Mouse (Mus musculus) midbrain, embryonic 12.5 days (tissue): ENCODE measurements at regions not wholly inside any gene's neighbourhood (a gene's known extent, or its start where the extent isn't known, plus 50 kb on each side); places are given as distances from the start of the nearest gene placed in this dataset.
"Not testable (repeated sequence)": the region's sequence is repeated elsewhere in the genome, so short reads cannot be mapped to it uniquely, and the experiment has no call there.

Experiments
- ATAC-seq: fragments of 200-750 bp; cut with Nextera tagmentation; 2 replicates; pipeline ENCODE4 v1.8.0; 2017; ENCODE audit warnings: low read depth, moderate TSS enrichment, moderate library complexity; ENCODE audit not compliant: low FRiP score
- H3K27ac ChIP-seq: fragments of 300-500 bp; sonication (generic); replicated peaks from 2 replicates; pipeline ENCODE4 v1.5.1; 2016; ENCODE audit warnings: mild to moderate bottlenecking
- H3K27me3 ChIP-seq: fragments of 300-500 bp; sonication (generic); 2 replicates; pipeline ENCODE4 v1.6.1; 2016; ENCODE audit warnings: mild to moderate bottlenecking
- H3K36me3 ChIP-seq: fragments of 300-500 bp; sonication (generic); 2 replicates; pipeline ENCODE4 v1.6.1; 2016
- H3K4me1 ChIP-seq: fragments of 300-500 bp; sonication (generic); 2 replicates; pipeline ENCODE4 v1.6.1; 2016
- H3K4me2 ChIP-seq: fragments of 300-500 bp; sonication (generic); replicated peaks from 2 replicates; pipeline ENCODE4 v1.6.1; 2016; ENCODE audit warnings: mild to moderate bottlenecking, moderate library complexity
- H3K4me3 ChIP-seq: fragments of 300-500 bp; sonication (generic); 2 replicates; pipeline ENCODE4 v1.5.1; 2016; ENCODE audit warnings: mild to moderate bottlenecking
- H3K9ac ChIP-seq: fragments of 300-500 bp; sonication (generic); replicated peaks from 2 replicates; pipeline ENCODE4 v1.6.1; 2016; ENCODE audit warnings: mild to moderate bottlenecking, moderate library complexity
- H3K9me3 ChIP-seq: fragments of 300-500 bp; sonication (generic); 2 replicates; pipeline ENCODE4 v1.6.1; 2016; ENCODE audit warnings: mild to moderate bottlenecking
- WGBS: fragments of 180-500 bp; shearing (Covaris S2); methylation state at CpG from one replicate; pipeline ENCODE4 v1.1.7; 2016; 5-methylcytosine and 5-hydroxymethylcytosine counted together

DNA sequence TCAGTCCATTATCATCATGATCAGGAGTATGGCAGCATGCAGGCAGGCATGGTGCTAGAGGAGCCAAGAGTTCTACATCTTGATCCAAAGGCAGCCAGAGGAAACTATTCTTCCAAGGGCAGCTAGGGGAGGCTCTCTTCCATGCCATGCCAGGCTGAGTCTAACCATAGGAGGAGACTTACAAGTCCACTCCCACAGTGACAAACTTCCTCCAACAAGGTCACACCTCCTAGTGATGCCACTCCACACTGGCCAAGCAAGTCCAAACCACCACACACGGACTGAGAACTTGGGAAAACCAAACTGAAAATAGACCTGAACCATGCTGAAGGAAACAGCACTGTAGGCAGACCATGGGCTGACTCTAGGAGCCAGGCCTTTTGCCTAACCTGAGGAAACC, 197.4 kb downstream of the Prex1 start:
- ATAC-seq, result no peak
- no peak overlapping the region for H3K27ac ChIP-seq
- WGBS, result 86% methylated on average over 1 of the region's 1 CpGs
- H3K9me3 ChIP-seq, result no peaks in the 10 kb centered on the region
- peaks cover 21% of the 10 kb centered on the region for H3K4me1 ChIP-seq
- no peak overlapping the region for H3K4me3 ChIP-seq
- no peak overlapping the region for H3K4me2 ChIP-seq
- H3K9ac ChIP-seq, result no peak overlapping the region
- H3K36me3 ChIP-seq, result no peaks in the 10 kb centered on the region
- peaks cover 51% of the 10 kb centered on the region for H3K27me3 ChIP-seq

DNA sequence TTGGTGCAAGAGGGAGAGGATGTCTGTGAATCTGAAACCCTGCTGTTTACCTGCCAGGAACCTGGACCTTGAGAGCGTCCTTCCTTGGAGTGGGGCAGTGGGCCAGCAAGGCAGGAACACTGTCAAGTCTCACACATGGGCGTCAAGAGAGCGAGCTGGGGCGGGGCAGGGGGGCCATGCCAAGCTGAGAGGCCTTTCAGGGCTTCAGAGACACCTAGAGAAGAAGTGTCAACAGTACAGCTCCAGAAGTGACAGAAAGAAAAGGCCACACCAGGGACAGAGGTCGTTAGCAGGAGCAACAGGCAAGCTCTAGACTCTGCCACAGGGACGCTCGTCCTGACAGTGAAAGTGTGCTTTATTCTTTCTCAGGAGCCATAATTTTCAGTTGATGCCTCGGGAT, 199.0 kb downstream of the Prex1 start:
- no peak overlapping the region for H3K4me3 ChIP-seq
- H3K27me3 ChIP-seq, result peaks cover 42% of the 10 kb centered on the region
- no peak overlapping the region for H3K9ac ChIP-seq
- H3K36me3 ChIP-seq, result no peaks in the 10 kb centered on the region
- WGBS, result 69% methylated on average over 8 of the region's 8 CpGs
- no peaks in the 10 kb centered on the region for H3K9me3 ChIP-seq
- peaks cover 21% of the 10 kb centered on the region for H3K4me1 ChIP-seq
- no peak overlapping the region for H3K27ac ChIP-seq
- ATAC-seq, result no peak
- H3K4me2 ChIP-seq, result no peak overlapping the region

DNA sequence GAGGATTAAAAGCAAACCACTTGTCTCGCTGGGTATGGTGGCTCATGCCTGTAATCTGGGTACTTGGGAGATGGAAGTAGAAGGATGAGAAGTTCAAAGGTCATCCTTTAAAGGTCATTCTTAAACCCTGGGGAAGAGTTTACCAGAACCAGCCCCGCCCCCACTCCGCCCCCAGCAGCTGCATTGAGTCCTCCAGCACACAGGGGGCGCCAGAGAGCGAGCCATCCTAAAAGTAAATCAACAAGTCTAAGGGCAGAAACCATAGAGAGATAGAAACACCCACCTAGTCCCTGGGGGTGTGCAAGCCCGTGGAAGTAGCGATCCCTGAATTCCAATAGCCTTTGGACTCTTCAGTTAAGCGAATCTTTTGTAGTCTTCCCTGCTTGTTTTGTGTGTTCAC, 201.1 kb downstream of the Prex1 start:
- no peak overlapping the region for H3K9ac ChIP-seq
- ATAC-seq, result no peak
- H3K9me3 ChIP-seq, result no peaks in the 10 kb centered on the region
- 70% methylated on average over 8 of the region's 8 CpGs for WGBS
- peaks cover 27% of the 10 kb centered on the region for H3K27me3 ChIP-seq
- no peak overlapping the region for H3K4me2 ChIP-seq
- peaks cover 13% of the 10 kb centered on the region for H3K4me1 ChIP-seq
- no peak overlapping the region for H3K27ac ChIP-seq
- no peaks in the 10 kb centered on the region for H3K36me3 ChIP-seq
- H3K4me3 ChIP-seq, result no peak overlapping the region

DNA sequence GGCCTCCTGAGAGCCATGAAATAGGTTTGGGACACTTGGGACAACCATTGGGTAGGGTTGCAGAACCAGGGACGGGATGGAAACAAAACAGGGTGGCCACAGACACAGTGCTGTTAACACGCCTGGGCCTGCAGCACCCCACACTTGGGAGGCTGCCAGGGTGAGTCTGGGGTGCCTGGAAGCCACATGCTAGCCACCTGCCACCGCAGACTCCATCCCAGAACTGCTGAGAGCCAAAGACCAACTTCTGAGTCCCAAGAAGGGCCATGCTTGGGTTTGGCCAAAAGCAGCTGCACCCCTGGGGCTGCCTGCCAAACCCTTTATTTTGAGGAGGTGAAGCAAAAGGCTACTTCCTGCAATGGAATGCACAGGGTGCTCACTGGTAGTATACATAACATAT, 202.2 kb downstream of the Prex1 start:
- not testable (repeated sequence) for H3K36me3 ChIP-seq, H3K4me1 ChIP-seq, H3K4me2 ChIP-seq, H3K4me3 ChIP-seq, H3K9me3 ChIP-seq, H3K27ac ChIP-seq, H3K9ac ChIP-seq, ATAC-seq
- WGBS, result 84% methylated on average over 3 of the region's 3 CpGs
- peaks cover 31% of the 10 kb centered on the region for H3K27me3 ChIP-seq

DNA sequence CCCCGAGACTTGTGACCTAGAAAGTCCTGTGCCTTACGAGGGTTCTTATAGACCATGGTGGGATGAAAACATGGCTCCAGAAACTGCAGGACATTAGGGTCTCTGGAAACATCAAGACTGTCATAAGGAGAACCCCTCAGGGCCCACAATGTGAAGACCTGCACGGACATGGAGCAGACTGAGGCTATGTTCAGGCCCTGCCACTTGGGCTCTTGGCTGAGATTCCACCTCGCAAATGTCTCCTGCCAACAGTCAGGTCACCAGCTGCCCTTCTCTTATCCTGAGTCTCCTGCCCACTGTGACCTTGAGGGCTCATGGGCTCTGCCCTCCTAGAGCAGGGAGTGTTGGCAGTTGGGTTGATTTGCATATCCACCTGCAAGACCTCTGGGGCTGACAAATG, 202.9 kb downstream of the Prex1 start:
- Histone ChIP-seq H3K4me2 (no peak overlapping the region), H3K9me3 (no peaks in the 10 kb centered on the region), H3K27me3 (peaks cover 32% of the 10 kb centered on the region), H3K36me3 (no peaks in the 10 kb centered on the region), H3K4me1 (no peaks in the 10 kb centered on the region), H3K27ac (no peak overlapping the region), H3K4me3 (no peak overlapping the region), H3K9ac (no peak overlapping the region)
- no peak for ATAC-seq
- WGBS, result 82% methylated on average over 4 of the region's 4 CpGs

DNA sequence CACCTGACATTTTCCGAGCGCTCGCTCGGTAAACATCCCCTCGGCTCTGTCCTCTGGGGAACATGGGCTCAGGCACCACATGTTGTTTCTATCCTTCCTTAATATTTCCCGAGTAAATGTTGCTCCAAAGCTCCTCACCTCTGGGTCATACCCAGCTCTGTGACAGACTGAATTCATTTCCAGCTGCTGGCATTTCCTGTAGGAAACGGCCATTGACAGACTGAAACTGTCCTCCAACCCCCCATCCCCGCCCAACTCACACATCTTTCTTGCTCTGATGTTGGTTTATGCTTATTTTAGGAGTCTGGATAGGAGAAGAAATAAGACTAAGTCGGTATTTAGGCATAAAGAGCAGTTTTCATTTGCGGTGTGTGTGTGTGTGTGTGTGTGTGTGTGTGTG, 204.0 kb downstream of the Prex1 start:
- ATAC-seq, result no peak
- Histone ChIP-seq H3K4me2 (no peak overlapping the region), H3K4me1 (peaks cover 9% of the 10 kb centered on the region; the same call in 1 of the 2 replicates), H3K36me3 (no peaks in the 10 kb centered on the region), H3K9ac (no peak overlapping the region), H3K27me3 (peaks cover 26% of the 10 kb centered on the region; the same call in 1 of the 2 replicates), H3K9me3 (no peaks in the 10 kb centered on the region), H3K4me3 (no peak overlapping the region), H3K27ac (no peak overlapping the region)
- WGBS, result 81% methylated on average over 10 of the region's 10 CpGs

DNA sequence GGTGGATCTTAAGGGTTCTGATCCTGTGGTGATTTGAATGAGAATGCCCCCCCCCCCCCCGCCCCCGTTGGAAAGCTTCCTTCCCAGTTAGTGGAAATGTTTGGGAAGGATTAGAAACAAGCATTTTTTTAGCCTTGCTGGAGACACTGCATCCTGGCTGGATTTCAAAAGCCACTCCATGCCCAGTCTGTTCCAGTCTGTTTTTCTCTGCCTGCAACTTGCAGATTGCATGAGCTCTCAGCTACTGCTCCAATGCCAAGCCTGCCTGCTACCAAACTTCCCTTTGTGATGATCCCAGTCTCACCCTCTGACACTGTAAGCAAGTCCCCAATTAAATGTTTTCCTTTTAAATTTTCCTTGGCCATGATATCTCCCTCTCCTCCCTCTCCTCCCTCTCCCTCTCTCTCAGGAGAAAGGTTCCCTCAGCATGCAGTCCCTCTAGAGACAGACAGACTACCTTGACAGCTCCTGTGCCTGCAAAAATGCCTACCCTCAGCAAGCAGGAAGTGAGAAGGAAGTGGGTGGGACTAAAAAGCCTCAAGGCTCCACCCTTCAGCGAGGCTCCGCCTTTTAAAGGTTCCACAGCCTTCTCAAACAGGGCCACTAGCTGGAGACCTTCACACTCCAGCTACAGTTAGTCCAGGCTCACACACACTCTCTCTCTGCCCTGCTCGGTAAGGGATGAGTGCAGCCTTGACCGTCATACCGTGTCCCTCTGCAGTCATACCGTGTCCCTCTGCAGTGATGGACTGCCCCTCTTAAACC, 204.8 kb downstream of the Prex1 start:
- Histone ChIP-seq H3K4me1 (peaks cover 16% of the 10 kb centered on the region), H3K27me3 (peaks cover 18% of the 10 kb centered on the region; the same call in 1 of the 2 replicates), H3K9me3 (no peaks in the 10 kb centered on the region), H3K27ac (no peak overlapping the region), H3K4me2 (no peak overlapping the region), H3K9ac (no peak overlapping the region), H3K36me3 (no peaks in the 10 kb centered on the region), H3K4me3 (no peak overlapping the region)
- ATAC-seq, result no peak
- WGBS, result 84% methylated on average over 8 of the region's 8 CpGs

DNA sequence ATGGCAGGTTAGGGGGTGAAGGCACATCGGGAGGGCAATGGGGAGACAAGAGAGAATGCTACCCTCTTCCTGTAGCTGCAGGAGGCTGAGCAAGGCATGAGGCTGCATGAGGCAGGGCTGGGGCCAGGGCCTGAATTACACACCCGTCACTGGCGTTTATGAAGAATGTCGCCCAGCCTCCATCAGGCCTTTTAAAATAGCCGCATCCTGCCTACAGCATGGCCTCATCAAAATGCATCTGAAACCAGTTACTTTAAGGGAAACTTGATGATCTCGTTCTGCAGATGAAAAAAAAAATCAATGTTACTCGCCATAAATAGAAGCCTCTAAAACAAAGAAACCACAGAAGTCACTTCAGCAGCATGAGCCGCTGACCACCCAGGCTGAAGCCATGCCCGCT, 208.3 kb downstream of the Prex1 start:
- peaks cover 24% of the 10 kb centered on the region for H3K4me1 ChIP-seq
- no peak overlapping the region for H3K4me3 ChIP-seq
- H3K4me2 ChIP-seq, result no peak overlapping the region
- no peak for ATAC-seq
- no peaks in the 10 kb centered on the region for H3K9me3 ChIP-seq
- 0 out of 2 replicates have a peak, but pooled peaks cover 8% of the 10 kb centered on the region for H3K27me3 ChIP-seq
- no peaks in the 10 kb centered on the region for H3K36me3 ChIP-seq
- WGBS, result 63% methylated on average over 9 of the region's 9 CpGs
- 0 out of 2 replicates have a peak overlapping the region, but pooled peaks have one; percentile 3 for H3K27ac ChIP-seq
- H3K9ac ChIP-seq, result no peak overlapping the region

DNA sequence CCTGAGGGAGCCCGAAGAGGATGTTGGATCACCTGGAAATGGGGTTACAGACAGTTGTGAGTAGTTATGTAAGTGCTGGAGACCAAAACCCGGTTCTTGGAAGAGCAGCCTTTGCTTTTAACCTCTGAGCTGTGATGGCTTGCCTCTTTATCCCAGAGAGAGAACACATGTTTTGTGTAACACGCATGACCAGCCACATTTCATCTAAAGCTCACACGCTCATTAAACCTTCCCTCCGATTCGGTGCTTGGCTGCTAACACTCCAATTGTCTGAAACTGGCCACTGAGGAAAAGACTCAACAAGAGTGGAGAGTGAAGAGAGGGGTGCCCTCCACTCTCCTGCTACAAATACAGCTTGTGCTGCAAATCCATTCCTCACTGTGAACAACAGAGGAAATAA, 210.0 kb downstream of the Prex1 start:
- 52% methylated on average over 6 of the region's 6 CpGs for WGBS
- H3K4me3 ChIP-seq, result no peak overlapping the region
- 0 out of 2 replicates have a peak overlapping the region, but pooled peaks have one; percentile 35 for H3K27ac ChIP-seq
- H3K36me3 ChIP-seq, result no peaks in the 10 kb centered on the region
- peaks cover 24% of the 10 kb centered on the region for H3K4me1 ChIP-seq
- no peak overlapping the region for H3K9ac ChIP-seq
- H3K9me3 ChIP-seq, result no peaks in the 10 kb centered on the region
- no peak for ATAC-seq
- H3K27me3 ChIP-seq, result 0 out of 2 replicates have a peak, but pooled peaks cover 8% of the 10 kb centered on the region
- H3K4me2 ChIP-seq, result no peak overlapping the region

DNA sequence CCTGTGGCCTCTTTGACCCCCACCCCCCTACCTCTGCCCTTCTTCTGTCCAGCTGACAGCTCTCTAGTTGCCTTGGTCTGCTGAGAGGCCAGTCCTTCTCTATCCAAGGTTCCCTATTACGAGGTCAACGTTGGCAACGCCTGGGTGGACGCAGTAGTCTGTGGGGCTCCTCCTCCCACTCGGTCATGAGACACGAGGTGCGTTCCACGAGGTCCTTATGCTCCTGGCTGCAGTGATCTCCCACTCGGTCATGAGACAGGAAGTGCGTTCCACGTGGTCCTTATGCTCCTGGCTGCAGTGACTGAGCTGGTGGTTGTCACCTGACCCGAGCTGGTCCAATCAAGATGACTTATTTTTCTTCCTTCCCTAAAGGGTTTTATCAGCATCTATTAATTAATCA, 220.7 kb downstream of the Prex1 start:
- no peaks in the 10 kb centered on the region for H3K36me3 ChIP-seq
- no peaks in the 10 kb centered on the region; the same call in 1 of the 2 replicates for H3K27me3 ChIP-seq
- ATAC-seq, result no peak
- H3K27ac ChIP-seq, result no peak overlapping the region
- H3K4me3 ChIP-seq, result no peak overlapping the region
- H3K4me2 ChIP-seq, result no peak overlapping the region
- peaks cover 30% of the 10 kb centered on the region for H3K4me1 ChIP-seq
- no peak overlapping the region for H3K9ac ChIP-seq
- WGBS, result 86% methylated on average over 12 of the region's 12 CpGs
- H3K9me3 ChIP-seq, result no peaks in the 10 kb centered on the region

DNA sequence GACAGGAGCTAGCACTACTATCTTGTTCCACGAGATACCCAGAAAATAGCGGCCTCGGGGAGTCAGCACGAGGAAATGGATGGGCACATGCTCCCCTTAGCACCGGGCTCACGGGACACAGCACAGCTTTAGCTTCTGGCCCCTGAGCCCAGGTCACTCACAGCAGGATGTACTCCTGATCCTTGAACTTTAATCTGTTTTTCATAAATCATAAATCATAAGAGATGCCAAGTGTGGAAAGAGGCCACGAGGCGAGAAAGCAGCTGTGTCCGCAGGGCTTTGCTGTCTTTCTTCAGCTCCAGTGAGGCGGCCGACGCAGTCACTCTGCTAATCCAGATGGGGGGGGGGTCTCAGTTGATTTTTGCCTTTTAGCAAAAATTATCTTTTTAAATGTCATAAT, 221.2 kb downstream of the Prex1 start:
- H3K4me3 ChIP-seq, result no peak overlapping the region
- no peak overlapping the region for H3K4me2 ChIP-seq
- no peak for ATAC-seq
- no peaks in the 10 kb centered on the region; the same call in 1 of the 2 replicates for H3K27me3 ChIP-seq
- peaks cover 34% of the 10 kb centered on the region for H3K4me1 ChIP-seq
- no peaks in the 10 kb centered on the region for H3K36me3 ChIP-seq
- H3K27ac ChIP-seq, result no peak overlapping the region
- H3K9me3 ChIP-seq, result no peaks in the 10 kb centered on the region
- WGBS, result 73% methylated on average over 12 of the region's 12 CpGs
- H3K9ac ChIP-seq, result no peak overlapping the region

DNA sequence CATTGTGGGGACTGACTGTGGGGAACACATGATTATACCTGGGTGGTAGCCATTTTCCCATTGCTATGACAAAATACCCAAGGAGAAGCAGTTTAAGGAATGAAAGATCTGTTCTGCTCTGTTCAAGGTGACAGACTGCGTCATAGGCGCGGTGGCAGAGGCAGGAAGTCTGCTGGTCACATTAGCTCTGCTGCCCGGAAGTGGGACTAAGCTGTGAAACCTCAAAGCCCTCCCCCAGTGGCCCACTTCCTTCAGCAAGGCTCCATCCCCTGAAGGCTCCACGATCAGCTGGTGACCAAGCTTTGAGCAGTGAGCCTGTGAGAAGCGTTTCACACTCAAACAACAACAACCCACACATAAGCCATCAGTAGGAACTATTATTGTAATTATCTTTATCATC, 221.8 kb downstream of the Prex1 start:
- Histone ChIP-seq H3K27me3 (no peaks in the 10 kb centered on the region; the same call in 1 of the 2 replicates), H3K9me3 (no peaks in the 10 kb centered on the region), H3K4me2 (no peak overlapping the region), H3K4me1 (peaks cover 40% of the 10 kb centered on the region), H3K4me3 (no peak overlapping the region), H3K36me3 (no peaks in the 10 kb centered on the region), H3K9ac (no peak overlapping the region), H3K27ac (no peak overlapping the region)
- 84% methylated on average over 6 of the region's 6 CpGs for WGBS
- no peak for ATAC-seq
